Mouse (Mus musculus) spleen, adult 2 months (tissue): ENCODE data around the gene Ntf3.

ENCODE experiments used
- CTCF ChIP-seq: fragments of 200-500 bp; IDR thresholded peaks from 2 replicates; pipeline ENCODE4 v1.5.1; 2011; ENCODE audit warnings: mild to moderate bottlenecking, inconsistent platforms; ENCODE audit not compliant: insufficient read depth, insufficient read length, insufficient replicate concordance; ENCODE audit errors: extremely low read depth
- POLR2A ChIP-seq: fragments of 200-500 bp; IDR thresholded peaks from 2 replicates; pipeline ENCODE4 v1.6.1; 2011; ENCODE audit warnings: low read depth, low read length, inconsistent platforms

DNA sequence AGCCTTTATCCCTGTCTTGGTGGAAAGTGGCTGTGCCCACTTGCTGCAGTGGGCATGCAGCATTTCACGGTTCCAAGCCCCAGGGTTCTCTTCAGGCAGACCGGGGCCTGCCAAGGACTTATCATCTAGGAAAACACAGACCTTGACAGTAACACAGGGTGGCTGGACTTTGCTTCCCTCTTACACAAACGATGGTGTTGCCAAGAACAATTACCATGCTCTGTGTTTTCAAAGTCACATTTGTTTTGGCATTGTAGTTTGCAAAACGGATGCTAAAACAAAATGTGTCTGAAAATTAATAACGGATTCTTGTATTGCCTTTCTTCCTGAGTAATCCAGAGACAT is 6.7 kb downstream of the Ntf3 start:
- no peak for TF ChIP-seq CTCF
- TF ChIP-seq POLR2A: no peak
